Mouse (Mus musculus) lung, embryonic 15.5 days (tissue): ENCODE measurements around the gene Ptgdr2. TPM values are rescaled to one million over a fixed set of nuclear protein-coding genes. Genes with fewer than 3 reads are reported as not detected.

Source experiments
- ATAC-seq: fragments of 200-750 bp; cut with Nextera tagmentation; 2 replicates; pipeline ENCODE4 v1.8.0; 2017; ENCODE audit warnings: moderate number of reproducible peaks, borderline replicate concordance; ENCODE audit not compliant: low FRiP score, low TSS enrichment; ENCODE audit errors: extremely low read depth
- H3K27ac ChIP-seq: fragments of 300-500 bp; sonication (generic); 2 replicates; pipeline ENCODE4 v1.5.1; 2015; ENCODE audit warnings: moderate library complexity, mild to moderate bottlenecking, inconsistent platforms
- H3K27me3 ChIP-seq: fragments of 300-500 bp; sonication (generic); 2 replicates; pipeline ENCODE4 v1.6.1; 2015; ENCODE audit warnings: inconsistent platforms
- H3K36me3 ChIP-seq: fragments of 300-500 bp; sonication (generic); 2 replicates; pipeline ENCODE4 v1.6.1; 2015; ENCODE audit warnings: inconsistent platforms
- H3K4me1 ChIP-seq: fragments of 300-500 bp; sonication (generic); 2 replicates; pipeline ENCODE4 v1.6.1; 2015; ENCODE audit warnings: inconsistent platforms
- H3K4me2 ChIP-seq: fragments of 300-500 bp; sonication (generic); 2 replicates; pipeline ENCODE4 v1.6.1; 2015; ENCODE audit warnings: inconsistent platforms, mild to moderate bottlenecking, moderate library complexity
- H3K4me3 ChIP-seq: fragments of 300-500 bp; sonication (generic); 2 replicates; pipeline ENCODE4 v1.5.1; 2015; ENCODE audit warnings: mild to moderate bottlenecking, inconsistent platforms
- H3K9ac ChIP-seq: fragments of 300-500 bp; sonication (generic); 2 replicates; pipeline ENCODE4 v1.6.1; 2015; ENCODE audit warnings: inconsistent platforms
- H3K9me3 ChIP-seq: fragments of 300-500 bp; sonication (generic); 2 replicates; pipeline ENCODE4 v1.6.1; 2016; ENCODE audit warnings: inconsistent platforms
- WGBS: fragments of 180-500 bp; shearing (Covaris S2); methylation state at CpG from one replicate; pipeline ENCODE4 v1.1.7; 2015; 5-methylcytosine and 5-hydroxymethylcytosine counted together
- polyA plus RNA-seq: library from polyadenylated mRNA; unstranded; fragments of >200 nt; fragmentation: Nextera tagmentation; extraction: Ambion mirVana; gene quantifications from 2 replicates; pipeline ENCODE4 v1.2.1, GENCODE M21; 2015

The Ptgdr2 gene
- polyA plus RNA-seq, 1 experiment from 2014 or later = 0.09 TPM

DNA sequence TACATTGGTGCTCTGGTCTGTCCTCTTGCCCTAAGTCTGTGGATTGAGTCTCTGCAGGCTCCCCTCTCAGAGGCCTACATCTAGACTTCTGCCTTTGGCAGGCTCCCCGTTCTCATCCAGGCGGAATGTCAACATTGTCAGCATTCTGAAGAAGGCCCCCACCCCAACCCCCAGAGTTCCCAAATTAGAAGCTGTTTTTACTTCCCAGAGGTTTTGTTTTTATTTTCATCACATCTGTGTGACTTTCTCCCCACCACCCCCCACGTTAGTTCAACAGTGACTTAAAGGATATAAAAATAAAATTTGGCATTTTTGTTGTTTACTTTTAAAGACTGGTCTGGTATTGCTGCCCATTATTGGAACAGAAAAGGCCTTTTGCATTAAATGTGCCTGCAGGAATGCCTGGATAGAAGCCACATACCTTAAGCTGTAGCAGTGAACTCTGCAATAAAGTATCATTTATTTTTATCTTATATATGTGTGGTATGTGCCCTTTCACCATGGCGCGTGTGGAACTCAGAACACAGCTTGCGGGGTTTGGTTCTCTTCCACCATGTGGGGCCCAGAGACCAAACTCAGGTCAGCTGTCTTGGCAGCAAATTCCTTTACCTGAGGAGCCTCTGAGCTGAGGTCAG lies 27.8 kb upstream of the Ptgdr2 start:
- peak overlapping the region; percentile 88 for H3K27ac ChIP-seq
- peaks cover 38% of the 10 kb centered on the region for H3K4me1 ChIP-seq
- H3K36me3 ChIP-seq = peaks cover 29% of the 10 kb centered on the region
- no peak overlapping the region for H3K9ac ChIP-seq
- 42% methylated on average over 6 of the region's 6 CpGs for WGBS
- no peak overlapping the region for H3K4me3 ChIP-seq
- H3K9me3 ChIP-seq = no peaks in the 10 kb centered on the region
- no peaks in the 10 kb centered on the region for H3K27me3 ChIP-seq
- no peak overlapping the region for H3K4me2 ChIP-seq
- peak; percentile 63; the same call in 1 of the 2 replicates for ATAC-seq

DNA sequence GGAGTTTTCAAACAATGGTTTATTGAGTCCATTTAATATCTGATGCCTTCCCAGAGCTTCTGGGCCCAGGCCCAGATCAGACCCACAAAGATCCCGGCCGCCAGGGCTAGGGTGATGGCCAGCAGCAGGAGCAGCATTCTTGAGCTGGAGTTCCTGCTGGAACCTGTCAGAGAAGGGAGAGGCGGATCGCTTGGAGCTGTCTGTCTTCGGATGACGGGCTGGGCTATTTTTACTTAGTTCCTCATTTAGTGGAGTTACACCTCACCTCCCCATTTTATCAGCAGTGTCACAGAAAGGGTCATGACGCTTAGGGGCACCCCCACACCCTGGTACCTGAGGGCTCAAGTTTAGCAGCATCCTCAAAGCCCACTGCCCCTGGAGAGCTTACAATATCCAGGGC lies 22.7 kb upstream of the Ptgdr2 start:
- no peaks in the 10 kb centered on the region for H3K36me3 ChIP-seq
- no peak for ATAC-seq
- H3K4me1 ChIP-seq = peaks cover 5% of the 10 kb centered on the region
- H3K9ac ChIP-seq = no peak overlapping the region
- H3K9me3 ChIP-seq = no peaks in the 10 kb centered on the region
- H3K27ac ChIP-seq = no peak overlapping the region
- no peak overlapping the region for H3K4me3 ChIP-seq
- H3K27me3 ChIP-seq = no peaks in the 10 kb centered on the region
- no peak overlapping the region for H3K4me2 ChIP-seq
- 55% methylated on average over 7 of the region's 7 CpGs for WGBS

DNA sequence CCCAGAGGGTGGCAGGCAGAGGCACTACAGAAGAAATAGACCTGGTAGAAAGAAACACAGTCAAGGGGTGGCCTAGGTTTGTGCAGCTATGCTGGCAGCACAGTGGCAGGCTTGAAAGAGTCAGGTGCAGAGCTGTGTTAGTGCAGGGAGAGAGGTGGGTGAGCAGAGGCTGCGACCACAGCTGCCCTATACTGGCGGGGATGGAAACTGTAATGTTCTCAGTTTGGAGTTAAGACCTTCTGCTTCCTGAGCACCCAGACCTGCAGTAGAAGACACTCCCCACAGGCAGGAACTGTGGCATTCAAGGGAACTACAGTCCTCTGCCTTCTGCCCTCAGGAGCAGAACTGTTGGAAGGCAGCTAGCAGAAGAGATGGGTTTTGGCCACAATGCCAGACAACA lies 22.1 kb upstream of the Ptgdr2 start:
- Histone ChIP-seq H3K4me1 (no peaks in the 10 kb centered on the region), H3K27ac (no peak overlapping the region), H3K9ac (no peak overlapping the region), H3K9me3 (no peaks in the 10 kb centered on the region), H3K4me3 (no peak overlapping the region), H3K4me2 (no peak overlapping the region), H3K36me3 (no peaks in the 10 kb centered on the region), H3K27me3 (no peaks in the 10 kb centered on the region)
- WGBS = 69% methylated on average over 2 of the region's 2 CpGs
- ATAC-seq = no peak

DNA sequence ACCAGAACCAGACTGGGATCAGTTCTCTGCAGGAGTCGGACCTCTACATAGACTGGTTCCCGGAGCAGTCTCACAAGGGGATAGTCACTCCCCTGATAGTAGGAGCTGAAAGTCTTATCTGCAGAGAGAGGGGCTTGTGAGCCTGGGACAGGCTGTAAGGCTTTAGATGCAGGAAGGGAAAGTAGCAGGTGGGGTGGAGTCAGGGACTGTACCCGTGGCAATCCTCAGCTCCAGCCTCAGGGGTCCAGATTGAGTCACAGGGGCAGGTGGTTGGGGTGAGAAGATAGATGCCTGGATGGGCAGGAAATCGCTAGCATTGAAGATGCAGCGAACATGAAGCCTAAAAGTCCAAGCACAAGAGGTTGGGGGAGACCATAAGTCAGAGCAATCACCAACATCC lies 20.5 kb upstream of the Ptgdr2 start:
- 61% methylated on average over 5 of the region's 5 CpGs for WGBS
- H3K27ac ChIP-seq = no peak overlapping the region
- no peak overlapping the region for H3K4me3 ChIP-seq
- no peaks in the 10 kb centered on the region for H3K36me3 ChIP-seq
- H3K9me3 ChIP-seq = no peaks in the 10 kb centered on the region
- H3K9ac ChIP-seq = no peak overlapping the region
- H3K4me1 ChIP-seq = no peaks in the 10 kb centered on the region
- H3K27me3 ChIP-seq = no peaks in the 10 kb centered on the region
- ATAC-seq = no peak
- no peak overlapping the region for H3K4me2 ChIP-seq

DNA sequence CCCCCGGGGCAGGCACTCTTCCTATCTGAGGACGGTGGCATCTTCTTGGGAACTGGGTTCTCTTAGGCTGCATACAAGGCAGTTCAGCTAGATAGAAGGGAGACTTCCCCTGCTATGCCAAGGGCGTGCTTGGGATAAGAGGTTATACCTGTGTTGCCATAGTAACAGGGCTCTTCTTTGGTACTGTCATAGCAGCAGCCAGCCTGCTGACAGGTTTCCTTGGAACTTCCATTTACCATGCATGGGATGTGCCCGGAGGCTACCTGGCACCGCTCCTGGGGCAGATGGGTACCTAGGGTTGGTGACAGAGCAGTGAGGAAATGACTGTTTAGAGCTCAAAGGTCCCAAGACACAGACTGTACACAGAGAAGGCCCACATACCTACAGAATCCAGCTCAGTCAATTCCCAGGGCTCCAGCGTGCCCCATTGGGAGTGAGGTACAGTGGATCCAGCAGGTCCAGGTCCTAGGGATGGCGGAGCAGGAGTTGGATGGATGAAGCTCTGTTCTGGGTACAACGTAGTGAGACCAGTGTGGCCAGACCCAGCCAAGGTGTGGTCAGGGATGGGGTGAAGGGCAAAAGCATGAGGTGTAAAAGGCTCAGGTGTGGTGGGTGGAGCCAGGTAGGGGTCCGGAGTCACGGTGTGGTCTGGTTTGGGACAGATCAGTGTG lies 18.5 kb upstream of the Ptgdr2 start:
- no peaks in the 10 kb centered on the region for H3K36me3 ChIP-seq
- WGBS = 81% methylated on average over 10 of the region's 10 CpGs
- H3K4me1 ChIP-seq = no peaks in the 10 kb centered on the region
- H3K27me3 ChIP-seq = no peaks in the 10 kb centered on the region
- no peak for ATAC-seq
- H3K27ac ChIP-seq = no peak overlapping the region
- H3K4me3 ChIP-seq = no peak overlapping the region
- no peak overlapping the region for H3K9ac ChIP-seq
- H3K4me2 ChIP-seq = no peak overlapping the region
- no peaks in the 10 kb centered on the region for H3K9me3 ChIP-seq

DNA sequence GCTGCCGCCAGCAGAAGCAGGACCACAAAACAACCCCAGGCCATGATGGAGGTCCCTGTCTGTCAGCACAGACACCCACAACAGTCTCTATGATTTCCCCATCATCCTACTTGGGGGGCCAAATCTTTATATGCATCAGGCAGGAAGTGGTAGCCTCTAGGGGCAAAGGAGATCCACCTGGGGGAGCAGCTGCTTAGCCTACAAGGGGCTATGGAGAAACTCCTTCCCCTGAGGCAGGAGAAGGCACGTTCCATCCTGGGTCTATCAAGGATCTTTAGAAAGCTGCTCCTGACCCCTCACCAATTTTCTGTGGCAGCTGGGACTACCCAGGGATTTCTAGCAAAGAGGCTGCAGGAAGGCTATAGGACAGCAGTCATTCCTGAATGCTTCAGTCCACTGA lies 16.4 kb upstream of the Ptgdr2 start, which contains the start of gene Zp1:
Zp1 (minus strand) TSS at position 101 of the 400 bp plus-strand sequence.
- WGBS = 59% methylated on average over 2 of the region's 2 CpGs
- ATAC-seq = no peak
- Histone ChIP-seq H3K27ac (no peak within 1 kb of the TSS), H3K27me3 (no peaks in the 10 kb centered on the region), H3K4me1 (no peaks in the 10 kb centered on the region), H3K9me3 (no peaks in the 10 kb centered on the region), H3K36me3 (no peaks in the 10 kb centered on the region), H3K4me3 (no peak within 1 kb of the TSS), H3K9ac (no peak within 1 kb of the TSS), H3K4me2 (no peak within 1 kb of the TSS)

DNA sequence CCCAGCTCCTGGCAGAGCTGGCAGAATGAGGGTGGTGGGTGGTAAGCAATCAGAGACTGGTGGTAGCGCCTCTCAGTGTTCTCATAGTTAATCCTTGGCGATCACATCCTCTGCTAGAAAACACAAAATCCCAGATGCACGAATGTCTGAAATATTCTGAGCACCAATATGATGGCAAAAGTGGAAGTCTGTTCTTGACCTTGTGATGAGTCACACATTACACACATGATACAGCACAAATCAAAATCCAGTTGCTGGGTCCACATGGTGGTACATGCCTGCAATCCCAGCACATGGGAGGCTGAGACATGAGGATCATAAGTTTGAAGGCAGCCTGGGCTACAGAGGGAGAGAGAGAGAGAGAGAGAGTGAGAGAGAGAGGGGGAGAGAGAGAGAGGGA lies 15.9 kb upstream of the Ptgdr2 start:
- Histone ChIP-seq H3K4me3 (no peak overlapping the region), H3K9me3 (no peaks in the 10 kb centered on the region), H3K9ac (no peak overlapping the region), H3K27ac (no peak overlapping the region), H3K4me2 (no peak overlapping the region), H3K27me3 (no peaks in the 10 kb centered on the region), H3K4me1 (no peaks in the 10 kb centered on the region), H3K36me3 (no peaks in the 10 kb centered on the region)
- 72% methylated on average over 3 of the region's 3 CpGs for WGBS
- no peak for ATAC-seq

DNA sequence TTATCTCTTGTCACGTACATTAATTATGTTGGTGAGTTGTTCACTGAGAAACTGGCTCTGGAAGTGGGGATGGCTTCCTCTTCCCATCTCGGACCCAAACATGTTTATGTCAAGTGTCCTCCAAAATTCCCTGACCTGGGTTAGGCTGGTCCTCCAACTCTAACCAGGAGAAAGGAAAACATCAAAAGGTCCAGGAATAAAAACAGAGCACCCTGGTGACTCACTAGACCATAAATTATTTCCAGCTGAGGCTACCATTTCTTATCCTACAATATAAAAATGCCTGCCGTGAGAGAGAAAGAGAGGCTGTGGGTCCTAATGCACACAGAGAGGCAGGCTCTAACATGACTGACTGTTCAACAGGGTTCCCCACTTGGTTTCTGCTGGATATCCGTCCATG lies 12.7 kb upstream of the Ptgdr2 start:
- H3K4me3 ChIP-seq = no peak overlapping the region
- no peak overlapping the region for H3K9ac ChIP-seq
- no peaks in the 10 kb centered on the region for H3K4me1 ChIP-seq
- 40% methylated on average over 4 of the region's 4 CpGs for WGBS
- H3K36me3 ChIP-seq = no peaks in the 10 kb centered on the region
- H3K27me3 ChIP-seq = no peaks in the 10 kb centered on the region
- H3K4me2 ChIP-seq = no peak overlapping the region
- H3K27ac ChIP-seq = no peak overlapping the region
- ATAC-seq = no peak
- no peaks in the 10 kb centered on the region for H3K9me3 ChIP-seq

DNA sequence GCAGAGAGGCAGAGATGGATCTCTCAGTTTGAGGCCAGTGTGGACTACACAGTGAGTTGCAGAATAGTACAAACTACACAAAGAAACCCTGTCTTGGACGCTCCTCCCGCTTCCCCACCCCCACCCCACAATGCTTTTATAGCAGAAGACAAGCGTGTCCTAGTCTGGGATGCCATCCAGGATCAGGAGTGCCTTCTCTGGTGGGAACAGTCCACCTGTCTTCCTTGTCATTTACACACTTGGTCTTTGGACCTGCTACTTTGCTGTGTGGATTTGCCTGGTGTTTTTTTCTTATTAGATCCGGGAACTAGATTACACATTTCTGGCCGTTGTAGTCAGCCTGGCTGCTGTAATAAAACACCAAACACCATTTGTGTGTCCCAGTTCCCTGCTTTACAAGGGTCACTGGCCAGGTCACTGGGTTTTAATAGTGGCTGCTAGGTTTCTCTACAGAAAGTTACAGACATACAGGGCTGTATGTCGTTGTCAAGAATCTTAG lies 10.8 kb upstream of the Ptgdr2 start:
- H3K4me1 ChIP-seq = no peaks in the 10 kb centered on the region
- no peak overlapping the region for H3K4me2 ChIP-seq
- no peaks in the 10 kb centered on the region for H3K9me3 ChIP-seq
- no peak for ATAC-seq
- H3K36me3 ChIP-seq = no peaks in the 10 kb centered on the region
- no peak overlapping the region for H3K27ac ChIP-seq
- no peak overlapping the region for H3K9ac ChIP-seq
- no peak overlapping the region for H3K4me3 ChIP-seq
- H3K27me3 ChIP-seq = no peaks in the 10 kb centered on the region
- 56% methylated on average over 6 of the region's 6 CpGs for WGBS

DNA sequence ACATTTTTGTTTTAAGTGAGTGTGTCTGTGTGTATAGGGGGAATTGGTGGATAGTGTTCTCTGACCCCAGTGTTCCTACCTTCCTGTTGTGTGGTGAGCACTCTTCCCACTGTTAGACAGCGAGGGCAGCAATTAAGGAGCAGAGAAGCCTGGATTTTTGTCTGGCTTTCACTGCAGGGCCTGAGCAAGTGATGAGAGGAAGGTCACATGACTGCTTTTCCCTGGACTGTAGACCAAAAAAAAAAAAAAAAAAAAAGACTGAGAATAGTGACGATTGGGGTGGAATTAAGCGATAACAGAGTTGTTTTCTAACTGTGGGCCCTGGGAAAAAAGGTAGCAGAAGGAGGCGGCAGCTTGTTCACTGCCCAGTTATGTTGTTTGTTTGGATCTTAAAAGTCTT lies 10.3 kb upstream of the Ptgdr2 start:
- Histone ChIP-seq H3K4me3 (no peak overlapping the region), H3K4me2 (no peak overlapping the region), H3K27me3 (no peaks in the 10 kb centered on the region), H3K36me3 (no peaks in the 10 kb centered on the region), H3K27ac (no peak overlapping the region), H3K4me1 (no peaks in the 10 kb centered on the region), H3K9ac (no peak overlapping the region), H3K9me3 (no peaks in the 10 kb centered on the region)
- no peak for ATAC-seq
- 56% methylated on average over 4 of the region's 4 CpGs for WGBS

DNA sequence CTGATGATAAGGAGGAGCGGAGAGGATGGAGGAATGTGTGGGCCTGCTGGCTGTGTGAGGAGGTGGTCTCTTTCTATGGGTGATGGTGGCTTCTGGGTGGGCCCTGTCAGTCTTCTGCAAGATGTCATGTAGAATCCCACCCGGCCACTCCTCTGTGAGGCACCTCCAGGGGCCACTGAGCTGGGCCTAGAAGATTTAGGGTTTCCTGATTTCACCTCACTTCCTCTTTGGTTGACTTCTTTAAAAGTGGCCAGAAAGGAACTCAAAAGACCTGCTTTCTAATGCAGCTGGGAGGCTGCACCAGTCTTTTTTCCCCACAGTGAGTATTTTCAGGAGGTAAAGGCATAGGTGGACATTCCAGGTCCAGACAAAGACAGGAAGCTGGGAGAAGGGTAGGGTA lies 6.3 kb upstream of the Ptgdr2 start:
- no peak for ATAC-seq
- Histone ChIP-seq H3K27me3 (no peaks in the 10 kb centered on the region), H3K27ac (no peak overlapping the region), H3K4me3 (no peak overlapping the region), H3K36me3 (no peaks in the 10 kb centered on the region), H3K9me3 (no peaks in the 10 kb centered on the region), H3K9ac (no peak overlapping the region), H3K4me2 (no peak overlapping the region), H3K4me1 (no peaks in the 10 kb centered on the region)
- WGBS = 83% methylated on average over 2 of the region's 2 CpGs

DNA sequence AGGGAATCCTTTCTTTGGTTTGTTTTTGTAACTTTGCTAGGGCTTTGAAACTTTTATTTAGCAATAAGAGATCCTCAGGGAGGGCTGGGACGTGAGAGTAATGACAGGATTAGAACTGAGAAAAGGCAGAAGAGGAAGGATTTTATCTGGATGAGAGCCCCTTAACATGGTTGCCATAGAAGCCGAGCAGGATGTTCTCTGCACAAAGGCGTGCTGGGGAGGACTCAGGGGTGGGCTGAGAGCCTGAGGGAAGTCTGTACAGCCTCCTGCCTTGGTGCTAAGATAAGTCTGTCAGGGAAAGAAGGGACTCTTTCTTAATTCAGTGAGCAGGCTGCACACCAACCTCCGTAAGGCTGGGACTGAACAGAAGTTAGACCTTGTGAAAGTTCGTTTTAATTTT lies 1.9 kb upstream of the Ptgdr2 start:
- Histone ChIP-seq H3K4me3 (no peak overlapping the region), H3K36me3 (no peaks in the 10 kb centered on the region), H3K4me2 (no peak overlapping the region), H3K9ac (no peak overlapping the region), H3K27ac (no peak overlapping the region), H3K27me3 (no peaks in the 10 kb centered on the region), H3K4me1 (no peaks in the 10 kb centered on the region), H3K9me3 (no peaks in the 10 kb centered on the region)
- WGBS = 41% methylated on average over 5 of the region's 5 CpGs
- no peak for ATAC-seq
